Mouse (Mus musculus) E14TG2a.4 (cell line): ENCODE results near the gene 3110082J24Rik.

ENCODE experiments used
- CTCF ChIP-seq: conservative IDR thresholded peaks from 2 replicates; pipeline ENCODE4 v1.5.1; 2014; ENCODE audit warnings: low read length
- NANOG ChIP-seq: IDR thresholded peaks from 2 replicates; pipeline ENCODE4 v1.6.1; 2014; ENCODE audit warnings: borderline replicate concordance, low read length, mixed read lengths
- POU5F1 ChIP-seq: IDR thresholded peaks from 2 replicates; pipeline ENCODE4 v1.6.1; 2014; ENCODE audit warnings: low read length, borderline replicate concordance

GRCm38 (mm10) chr5:30137271-30137670 lies 31.4 kb upstream of the 3110082J24Rik start:
- TF ChIP-seq CTCF (no peak), NANOG (no peak), POU5F1 (no peak)
